Mouse (Mus musculus) myocyte (in vitro differentiated cells): ENCODE results near the gene Cntn4. TPM values are rescaled to one million over a fixed set of nuclear protein-coding genes. Genes with fewer than 3 reads are reported as not detected.

Experiments
- H3K27me3 ChIP-seq: one replicate; pipeline ENCODE4 v1.6.1; 2011; ENCODE audit not compliant: control insufficient read depth, insufficient read depth, insufficient read length
- H3K36me3 ChIP-seq: one replicate; pipeline ENCODE4 v1.6.1; 2011; ENCODE audit not compliant: control insufficient read depth, insufficient read depth
- H3K4me2 ChIP-seq: one replicate; pipeline ENCODE4 v1.6.1; 2011; ENCODE audit warnings: low read depth, control low read depth
- H3K4me3 ChIP-seq: one replicate; pipeline ENCODE4 v1.5.1; 2011; ENCODE audit warnings: mild to moderate bottlenecking, control low read depth, moderate library complexity
- H3K79me2 ChIP-seq: one replicate; pipeline ENCODE4 v1.6.1; 2011; ENCODE audit not compliant: control insufficient read depth, insufficient read depth
- H3ac ChIP-seq: one replicate; pipeline ENCODE4 v1.6.1; 2011; ENCODE audit not compliant: control insufficient read depth, insufficient read length
- CEBPB ChIP-seq: IDR thresholded peaks from 2 replicates; pipeline ENCODE4 v1.6.1; 2011; ENCODE audit warnings: mild to moderate bottlenecking, moderate library complexity; ENCODE audit not compliant: poor library complexity, insufficient read depth, severe bottlenecking
- E2F4 ChIP-seq: IDR thresholded peaks from one replicate; pipeline ENCODE4 v1.6.1; 2011; ENCODE audit warnings: mild to moderate bottlenecking, control low read depth, moderate library complexity; ENCODE audit not compliant: insufficient read depth
- MAX ChIP-seq: IDR thresholded peaks from one replicate; pipeline ENCODE4 v1.6.1; 2011; ENCODE audit warnings: low read depth, mild to moderate bottlenecking, control low read depth
- MYOD1 ChIP-seq, 3 experiments: IDR thresholded peaks; one replicate each; pipeline ENCODE4 v1.6.1; 2011; ENCODE audit warnings: control low read depth in 2 of 3, low read depth in 2 of 3, mild to moderate bottlenecking in 2 of 3, moderate library complexity in 1 of 3; ENCODE audit not compliant: insufficient read length in 2 of 3, control insufficient read depth in 1 of 3
- MYOG ChIP-seq, 3 experiments: IDR thresholded peaks; one replicate each; pipeline ENCODE4 v1.6.1; 2011; ENCODE audit warnings: control low read depth in 2 of 3, low read depth in 2 of 3, mild to moderate bottlenecking in 2 of 3; ENCODE audit not compliant: insufficient read length in 2 of 3, control insufficient read depth in 1 of 3, insufficient read depth in 1 of 3
- POLR2A ChIP-seq: IDR thresholded peaks from one replicate; pipeline ENCODE4 v1.6.1; 2011; ENCODE audit warnings: low read depth, mild to moderate bottlenecking, control low read depth, moderate library complexity; ENCODE audit not compliant: insufficient read length
- POLR2AphosphoS2 ChIP-seq: IDR thresholded peaks from one replicate; pipeline ENCODE4 v1.6.1; 2011; ENCODE audit warnings: low read depth, control low read depth; ENCODE audit not compliant: insufficient read length
- REST ChIP-seq: IDR thresholded peaks from one replicate; pipeline ENCODE4 v1.6.1; 2011; ENCODE audit warnings: mild to moderate bottlenecking, control low read depth, moderate library complexity; ENCODE audit not compliant: insufficient read depth, insufficient read length
- SRF ChIP-seq: IDR thresholded peaks from one replicate; pipeline ENCODE4 v1.6.1; 2011; ENCODE audit warnings: low read depth; ENCODE audit not compliant: control insufficient read depth, insufficient read length
- TCF12 ChIP-seq: IDR thresholded peaks from one replicate; pipeline ENCODE4 v1.6.1; 2011; ENCODE audit warnings: mild to moderate bottlenecking, control low read depth; ENCODE audit not compliant: poor library complexity, insufficient read depth, severe bottlenecking
- TCF3 ChIP-seq: IDR thresholded peaks from one replicate; pipeline ENCODE4 v1.6.1; 2011; ENCODE audit warnings: low read depth, control low read depth; ENCODE audit not compliant: insufficient read length
- USF1 ChIP-seq: IDR thresholded peaks from one replicate; pipeline ENCODE4 v1.6.1; 2011; ENCODE audit warnings: low read depth, mild to moderate bottlenecking, control low read depth, moderate library complexity
- polyA plus RNA-seq: library from polyadenylated mRNA; unstranded; fragments of >200 nt; fragmentation: generic; extraction: Trizol; gene quantifications from one replicate; pipeline ENCODE4 v1.2.1, GENCODE M21; 2012; ENCODE audit warnings: missing spikeins

Cntn4 gene
- polyA plus RNA-seq, 1 experiment, result not detected

DNA sequence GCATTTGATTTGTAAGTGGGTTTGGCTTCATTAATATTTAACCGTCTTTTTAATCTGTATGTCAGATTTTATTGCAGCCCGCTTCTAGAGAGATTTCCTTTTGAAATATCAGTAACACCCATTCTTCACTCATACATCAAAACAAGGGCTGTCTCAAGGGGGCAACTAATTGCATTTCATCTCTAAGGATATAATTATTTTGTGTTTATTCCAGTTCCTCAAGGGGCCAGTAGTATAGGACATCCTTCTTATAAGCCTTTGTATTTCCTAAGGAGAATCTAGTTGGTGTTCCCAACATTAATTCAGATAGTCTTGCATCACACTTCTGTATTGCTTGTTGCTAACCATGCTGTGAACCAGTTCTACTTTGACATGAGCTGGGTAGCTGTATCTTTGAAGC, 599.7 kb downstream of the Cntn4 start:
- H3K4me3 ChIP-seq, result no peak overlapping the region
- no peak overlapping the region for H3ac ChIP-seq
- TF ChIP-seq TCF3 (no peak), SRF (no peak), CEBPB (no peak), USF1 (no peak), TCF12 (no peak), POLR2A (no peak), POLR2AphosphoS2 (no peak), MAX (no peak), MYOG (IDR thresholded peaks at IDR 0.05; ENCODE audit: control insufficient read depth in 1 of 3, insufficient read depth in 1 of 3, insufficient read length in 2 of 3, low read depth in 2 of 3) (no peak), E2F4 (no peak), MYOD1 (IDR thresholded peaks at IDR 0.05; ENCODE audit: control insufficient read depth in 1 of 3, insufficient read length in 2 of 3, low read depth in 2 of 3) (no peak), REST (no peak)
- no peak overlapping the region for H3K4me2 ChIP-seq
- no peaks in the 10 kb centered on the region for H3K27me3 ChIP-seq
- no peaks in the 10 kb centered on the region for H3K79me2 ChIP-seq
- H3K36me3 ChIP-seq, result no peaks in the 10 kb centered on the region

DNA sequence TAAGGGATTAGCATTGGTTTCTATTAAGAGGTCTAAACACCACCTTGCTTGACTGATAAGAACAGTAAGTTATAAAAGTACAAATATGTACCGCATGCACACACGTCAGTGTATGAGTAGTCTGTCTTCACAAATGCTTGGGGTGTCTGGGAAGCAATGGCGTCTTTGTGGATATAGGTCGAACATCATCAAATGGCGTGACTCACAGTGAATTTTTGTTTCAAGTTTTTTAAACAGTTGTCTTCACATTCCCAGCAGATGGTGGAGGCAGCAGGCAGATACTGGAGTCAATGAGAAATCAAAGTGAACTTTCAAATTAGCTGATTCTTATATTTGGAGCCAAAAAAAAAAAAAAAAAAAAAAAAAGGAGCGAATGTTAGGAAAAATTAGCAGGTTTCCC, 604.2 kb downstream of the Cntn4 start:
- no peaks in the 10 kb centered on the region for H3K27me3 ChIP-seq
- H3K79me2 ChIP-seq, result no peaks in the 10 kb centered on the region
- TF ChIP-seq MYOD1 (IDR thresholded peaks at IDR 0.05; ENCODE audit: control insufficient read depth in 1 of 3, insufficient read length in 2 of 3, low read depth in 2 of 3) (no peak), SRF (no peak), MAX (no peak), TCF3 (no peak), TCF12 (no peak), MYOG (IDR thresholded peaks at IDR 0.05; ENCODE audit: control insufficient read depth in 1 of 3, insufficient read depth in 1 of 3, insufficient read length in 2 of 3, low read depth in 2 of 3) (no peak), E2F4 (no peak), CEBPB (no peak), POLR2A (no peak), USF1 (no peak), POLR2AphosphoS2 (no peak), REST (no peak)
- H3K36me3 ChIP-seq, result no peaks in the 10 kb centered on the region
- no peak overlapping the region for H3K4me2 ChIP-seq
- H3K4me3 ChIP-seq, result no peak overlapping the region
- no peak overlapping the region for H3ac ChIP-seq

DNA sequence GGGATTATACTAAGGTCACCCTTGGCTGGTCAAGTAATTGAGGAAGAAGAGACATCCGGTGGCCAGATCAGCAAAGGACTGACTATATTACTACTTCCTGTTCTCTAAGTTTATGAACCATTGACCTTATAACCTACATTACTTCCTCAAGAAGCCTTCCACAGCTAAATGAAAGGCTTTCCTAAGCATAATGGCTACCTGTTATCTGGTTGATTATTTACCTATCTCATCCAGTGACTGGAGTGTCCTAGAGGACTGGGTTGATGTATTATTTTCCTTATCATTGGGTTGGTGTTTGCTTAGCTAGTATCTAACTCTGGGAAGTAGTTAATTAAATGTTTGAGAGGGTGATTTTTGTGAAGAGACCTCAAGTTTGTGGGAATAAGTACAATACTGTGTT, 606.4 kb downstream of the Cntn4 start:
- no peaks in the 10 kb centered on the region for H3K36me3 ChIP-seq
- no peak for TF ChIP-seq POLR2AphosphoS2
- no peak for TF ChIP-seq TCF3
- TF ChIP-seq POLR2A, result no peak
- no peak for TF ChIP-seq USF1
- no peak for TF ChIP-seq TCF12
- no peak for TF ChIP-seq MYOG (IDR thresholded peaks at IDR 0.05; ENCODE audit: control insufficient read depth in 1 of 3, insufficient read depth in 1 of 3, insufficient read length in 2 of 3, low read depth in 2 of 3)
- no peak for TF ChIP-seq MYOD1 (IDR thresholded peaks at IDR 0.05; ENCODE audit: control insufficient read depth in 1 of 3, insufficient read length in 2 of 3, low read depth in 2 of 3)
- TF ChIP-seq CEBPB, result no peak
- no peak for TF ChIP-seq REST
- TF ChIP-seq MAX, result no peak
- no peak for TF ChIP-seq SRF
- no peak for TF ChIP-seq E2F4
- H3K27me3 ChIP-seq, result no peaks in the 10 kb centered on the region

DNA sequence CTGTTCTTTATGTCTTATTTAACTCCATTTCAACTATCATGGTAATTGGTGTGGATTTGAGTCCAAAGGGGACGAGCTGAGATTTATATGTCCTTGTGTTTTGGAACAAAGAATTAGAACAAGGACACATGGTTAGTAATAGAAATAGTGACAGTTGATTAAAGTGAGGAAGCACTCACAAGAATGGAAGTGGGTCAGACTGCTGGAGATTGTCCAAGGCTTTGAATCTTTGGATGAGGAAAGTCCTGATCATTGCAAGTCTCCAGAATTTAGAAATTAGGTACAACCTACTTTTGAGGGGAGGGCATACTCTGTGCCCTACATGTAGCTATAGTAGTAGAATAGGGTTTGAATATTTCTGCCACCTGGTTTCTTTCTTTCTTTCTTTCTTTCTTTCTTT, 622.0 kb downstream of the Cntn4 start:
- no peaks in the 10 kb centered on the region for H3K27me3 ChIP-seq
- H3K4me2 ChIP-seq, result no peak overlapping the region
- H3K4me3 ChIP-seq, result no peak overlapping the region
- TF ChIP-seq E2F4 (no peak), TCF12 (no peak), POLR2A (no peak), SRF (no peak), POLR2AphosphoS2 (no peak), USF1 (no peak), CEBPB (no peak), MYOG (IDR thresholded peaks at IDR 0.05; ENCODE audit: control insufficient read depth in 1 of 3, insufficient read depth in 1 of 3, insufficient read length in 2 of 3, low read depth in 2 of 3) (no peak), TCF3 (no peak)
- H3K79me2 ChIP-seq, result no peaks in the 10 kb centered on the region
- H3ac ChIP-seq, result no peak overlapping the region
- H3K36me3 ChIP-seq, result no peaks in the 10 kb centered on the region

More for the DNA sequence above, 606.4 kb downstream of the Cntn4 start:
- H3K4me3 ChIP-seq, result no peak overlapping the region
- H3K4me2 ChIP-seq, result no peak overlapping the region
- H3K79me2 ChIP-seq, result no peaks in the 10 kb centered on the region
- H3ac ChIP-seq, result no peak overlapping the region

DNA sequence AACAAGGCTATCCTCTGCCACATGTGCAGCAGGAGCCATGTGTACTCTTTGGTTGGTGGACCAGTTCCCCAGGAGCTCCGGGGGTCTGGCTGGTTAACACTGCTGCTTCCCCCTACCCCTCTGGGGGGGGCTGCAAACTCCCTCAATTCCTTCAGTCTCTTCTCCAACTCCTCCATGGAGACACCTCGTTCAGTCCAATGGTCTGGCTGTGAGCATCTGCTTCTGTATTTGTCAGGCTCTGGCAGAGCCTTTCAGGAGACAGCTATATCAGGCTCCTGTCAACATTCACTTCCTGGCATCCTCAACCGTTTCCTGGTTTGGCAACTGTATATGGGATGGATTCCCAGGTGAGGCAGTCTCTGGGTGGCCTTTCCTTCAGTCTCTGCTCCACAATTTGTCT, 622.7 kb downstream of the Cntn4 start:
- no peak overlapping the region for H3K4me2 ChIP-seq
- no peaks in the 10 kb centered on the region for H3K27me3 ChIP-seq
- H3K36me3 ChIP-seq, result no peaks in the 10 kb centered on the region
- no peak overlapping the region for H3ac ChIP-seq
- no peak overlapping the region for H3K4me3 ChIP-seq
- no peak for TF ChIP-seq SRF
- TF ChIP-seq CEBPB, result no peak
- TF ChIP-seq E2F4, result no peak
- no peak for TF ChIP-seq USF1
- TF ChIP-seq MAX, result no peak
- no peak for TF ChIP-seq REST
- no peak for TF ChIP-seq TCF3
- TF ChIP-seq POLR2A, result no peak
- TF ChIP-seq TCF12, result no peak
- no peak for TF ChIP-seq MYOG (IDR thresholded peaks at IDR 0.05; ENCODE audit: control insufficient read depth in 1 of 3, insufficient read depth in 1 of 3, insufficient read length in 2 of 3, low read depth in 2 of 3)
- no peak for TF ChIP-seq POLR2AphosphoS2
- no peak for TF ChIP-seq MYOD1 (IDR thresholded peaks at IDR 0.05; ENCODE audit: control insufficient read depth in 1 of 3, insufficient read length in 2 of 3, low read depth in 2 of 3)
- no peaks in the 10 kb centered on the region for H3K79me2 ChIP-seq
